Mouse (Mus musculus): ENCODE data around the gene Tmem87b. TPM values are rescaled to one million over a fixed set of nuclear protein-coding genes. Genes with fewer than 3 reads are reported as not detected.

The Tmem87b gene
- polyA plus RNA-seq, 1 experiment from 2014 or later: 34.3 TPM

DNA sequence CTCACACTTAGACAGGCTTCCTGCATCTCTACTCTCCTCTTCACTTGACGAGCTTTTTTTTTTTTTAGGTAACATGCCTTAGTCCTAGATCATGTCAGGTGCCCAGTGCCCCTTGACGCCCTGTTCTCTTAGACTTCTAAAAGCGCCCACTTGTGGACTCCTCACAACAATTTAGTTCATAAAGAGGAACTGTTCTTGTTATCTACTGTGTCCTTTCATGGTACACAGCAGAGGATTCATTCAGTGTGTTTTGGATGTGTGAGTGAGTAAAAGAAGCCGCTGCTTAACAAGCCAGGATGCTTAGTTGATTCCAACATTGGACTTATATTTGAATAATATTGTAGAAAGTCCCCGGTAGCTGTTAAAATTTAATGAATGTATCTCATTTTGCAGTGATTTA is 6.0 kb downstream of the Tmem87b start:
- Histone ChIP-seq H3K27me3 (no peaks in the 10 kb centered on the region), H3K9me3 (no peaks in the 10 kb centered on the region), H3K4me2 (replicated peaks) (no peak overlapping the region), H3K36me3 (peaks cover 30% of the 10 kb centered on the region), H3K9ac (replicated peaks) (no peak overlapping the region), H3K4me3 (no peak overlapping the region), H3K27ac (replicated peaks) (no peak overlapping the region), H3K4me1 (peaks cover 9% of the 10 kb centered on the region)
- 92% methylated on average over 5 of the region's 5 CpGs for WGBS
- ATAC-seq (ENCODE audit: low FRiP score, low read depth): no peak

DNA sequence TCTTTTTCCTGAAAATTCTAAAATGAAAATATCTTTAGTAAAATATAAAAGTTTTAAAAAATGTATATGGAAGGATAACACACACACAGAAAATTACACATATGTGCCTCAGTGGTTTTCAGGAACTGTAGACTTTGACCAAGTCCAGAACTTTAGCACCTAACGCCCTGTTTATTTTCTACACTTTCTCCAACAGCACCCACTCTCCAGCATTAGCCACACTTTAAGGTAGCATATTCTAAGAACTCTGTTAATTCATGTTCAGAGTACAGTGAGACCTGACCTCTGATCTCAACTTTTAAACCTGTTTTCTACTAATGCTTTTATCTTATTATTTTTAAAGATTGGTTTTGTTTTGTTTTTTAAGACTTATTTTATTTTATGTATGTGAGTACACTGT is 9.9 kb downstream of the Tmem87b start:
- WGBS: 87% methylated on average over 1 of the region's 1 CpGs
- Histone ChIP-seq H3K4me1 (no peaks in the 10 kb centered on the region), H3K4me3 (no peak overlapping the region), H3K27ac (replicated peaks) (no peak overlapping the region), H3K9me3 (no peaks in the 10 kb centered on the region), H3K9ac (replicated peaks) (no peak overlapping the region), H3K4me2 (replicated peaks) (no peak overlapping the region), H3K27me3 (no peaks in the 10 kb centered on the region), H3K36me3 (peaks cover 60% of the 10 kb centered on the region)
- ATAC-seq (ENCODE audit: low FRiP score, low read depth): no peak

DNA sequence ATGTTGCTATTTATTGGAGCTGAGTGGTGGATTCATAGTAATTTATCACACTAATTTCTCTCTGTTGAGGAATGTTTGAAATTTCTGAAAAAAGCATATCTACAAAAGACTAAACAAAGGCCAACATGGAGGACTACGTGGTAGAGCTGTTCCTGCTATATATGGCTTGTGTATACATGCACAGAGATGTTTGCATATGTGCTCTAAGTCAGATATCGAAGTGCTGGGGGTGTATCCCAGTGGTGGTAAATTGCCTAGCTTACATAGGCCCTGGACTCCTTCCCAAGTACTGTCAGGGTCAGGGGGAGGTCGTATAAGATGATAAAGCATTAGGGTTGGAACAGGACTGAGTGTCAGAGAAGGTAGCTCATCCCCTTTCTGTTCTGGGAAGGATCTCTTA is 14.7 kb downstream of the Tmem87b start:
- H3K9ac ChIP-seq (replicated peaks): no peak overlapping the region
- WGBS: 90% methylated on average over 3 of the region's 3 CpGs
- H3K4me2 ChIP-seq (replicated peaks): no peak overlapping the region
- H3K36me3 ChIP-seq: peaks cover 85% of the 10 kb centered on the region
- no peaks in the 10 kb centered on the region for H3K9me3 ChIP-seq
- H3K4me3 ChIP-seq: no peak overlapping the region
- ATAC-seq (ENCODE audit: low FRiP score, low read depth): no peak
- no peak overlapping the region for H3K27ac ChIP-seq (replicated peaks)
- no peaks in the 10 kb centered on the region for H3K4me1 ChIP-seq
- no peaks in the 10 kb centered on the region for H3K27me3 ChIP-seq

DNA sequence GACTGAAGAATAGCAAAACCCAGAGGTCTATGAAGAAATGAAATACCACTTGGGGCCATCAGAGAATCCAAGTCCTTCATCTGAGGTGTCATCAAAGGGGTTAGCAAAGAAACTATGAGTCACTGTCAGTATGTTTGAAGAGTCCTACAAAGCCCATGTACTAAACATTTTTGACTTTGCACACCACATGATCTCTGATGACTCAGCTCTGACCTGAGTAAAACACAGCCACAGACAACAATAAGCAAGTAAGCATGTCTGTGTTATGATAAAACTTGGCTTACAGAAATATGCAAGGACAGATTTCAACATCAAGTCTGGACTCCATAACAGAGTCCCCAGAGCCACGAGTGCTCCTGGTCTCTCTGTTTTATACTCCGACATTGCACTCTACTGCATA is 15.1 kb downstream of the Tmem87b start:
- H3K4me3 ChIP-seq: no peak overlapping the region
- 88% methylated on average over 2 of the region's 2 CpGs for WGBS
- H3K27me3 ChIP-seq: no peaks in the 10 kb centered on the region
- H3K9ac ChIP-seq (replicated peaks): no peak overlapping the region
- H3K4me1 ChIP-seq: no peaks in the 10 kb centered on the region
- H3K36me3 ChIP-seq: peaks cover 89% of the 10 kb centered on the region
- H3K9me3 ChIP-seq: no peaks in the 10 kb centered on the region
- H3K4me2 ChIP-seq (replicated peaks): no peak overlapping the region
- ATAC-seq (ENCODE audit: low FRiP score, low read depth): no peak
- H3K27ac ChIP-seq (replicated peaks): no peak overlapping the region

DNA sequence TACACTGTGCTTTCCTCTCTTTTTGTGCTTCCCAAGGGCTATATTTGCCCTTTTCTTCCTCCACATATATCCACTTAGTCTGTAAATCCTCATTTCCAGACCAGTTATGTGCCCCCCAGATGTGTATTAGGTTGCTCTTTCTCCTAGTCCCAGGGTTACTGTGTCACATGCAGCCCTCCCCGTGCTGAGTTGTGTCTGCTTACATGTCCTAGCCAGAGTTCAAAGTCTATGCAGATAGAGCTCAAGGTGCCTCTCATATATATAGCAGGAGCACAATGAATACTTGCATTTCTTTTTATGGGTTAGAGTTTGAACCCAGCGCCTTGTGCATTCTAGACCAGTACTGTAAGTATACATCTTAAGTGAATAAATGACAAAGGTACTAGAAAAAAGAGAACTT is 15.5 kb downstream of the Tmem87b start:
- H3K36me3 ChIP-seq: peaks cover 86% of the 10 kb centered on the region
- H3K4me3 ChIP-seq: no peak overlapping the region
- ATAC-seq (ENCODE audit: low FRiP score, low read depth): no peak
- WGBS: 97% methylated on average over 2 of the region's 2 CpGs
- H3K27me3 ChIP-seq: no peaks in the 10 kb centered on the region
- H3K4me1 ChIP-seq: no peaks in the 10 kb centered on the region
- H3K27ac ChIP-seq (replicated peaks): no peak overlapping the region
- H3K9ac ChIP-seq (replicated peaks): no peak overlapping the region
- no peak overlapping the region for H3K4me2 ChIP-seq (replicated peaks)
- no peaks in the 10 kb centered on the region for H3K9me3 ChIP-seq

DNA sequence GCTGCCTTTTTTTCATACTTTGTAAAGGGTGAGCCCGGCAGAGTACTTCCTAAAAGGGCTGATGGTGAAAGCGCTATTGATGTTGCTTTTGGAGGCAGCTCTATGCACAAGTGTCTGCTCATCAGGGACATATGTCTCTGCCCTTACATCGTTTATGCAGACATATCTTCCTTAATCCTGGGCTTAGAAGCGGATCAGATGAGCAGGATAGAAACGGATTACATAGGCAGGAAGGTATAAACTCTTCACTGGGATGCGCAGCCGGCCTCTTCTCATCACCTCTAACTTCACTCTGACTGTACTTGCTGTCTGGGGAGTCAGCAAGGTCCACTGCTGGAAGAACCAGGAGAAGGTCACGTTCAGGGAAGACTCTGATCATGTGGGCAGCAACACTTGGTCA is 19.6 kb downstream of the Tmem87b start:
- no peak overlapping the region for H3K9ac ChIP-seq (replicated peaks)
- no peak overlapping the region for H3K4me3 ChIP-seq
- whole genome bisulfite sequencing: 92% methylated on average over 8 of the region's 8 CpGs
- H3K4me1 ChIP-seq: no peaks in the 10 kb centered on the region
- H3K27me3 ChIP-seq: no peaks in the 10 kb centered on the region
- H3K9me3 ChIP-seq: no peaks in the 10 kb centered on the region
- no peak overlapping the region for H3K4me2 ChIP-seq (replicated peaks)
- no peak for ATAC-seq (ENCODE audit: low FRiP score, low read depth)
- H3K27ac ChIP-seq (replicated peaks): no peak overlapping the region
- peaks cover 79% of the 10 kb centered on the region for H3K36me3 ChIP-seq

DNA sequence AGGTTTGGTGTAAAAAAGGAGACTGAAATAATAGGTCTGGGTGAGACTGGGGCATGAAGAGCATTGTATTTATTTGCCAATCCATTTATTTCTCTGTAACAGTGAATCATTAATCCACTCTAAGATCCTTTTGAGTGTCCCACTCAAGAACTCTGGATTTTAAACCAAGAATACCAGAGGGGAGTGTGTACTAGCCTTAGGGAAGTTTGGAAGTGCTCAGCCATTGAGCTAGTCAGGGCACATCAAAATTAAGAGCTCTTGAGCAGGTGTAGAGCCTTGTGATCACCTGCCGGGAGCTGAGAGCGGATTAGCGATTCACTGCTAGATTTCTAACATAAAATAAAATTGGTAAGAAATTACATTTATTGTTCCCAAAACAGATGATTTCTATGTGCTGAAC is 20.7 kb downstream of the Tmem87b start:
- no peaks in the 10 kb centered on the region for H3K9me3 ChIP-seq
- H3K4me2 ChIP-seq (replicated peaks): no peak overlapping the region
- H3K9ac ChIP-seq (replicated peaks): no peak overlapping the region
- no peak for ATAC-seq (ENCODE audit: low FRiP score, low read depth)
- H3K27me3 ChIP-seq: no peaks in the 10 kb centered on the region
- no peaks in the 10 kb centered on the region for H3K4me1 ChIP-seq
- peaks cover 75% of the 10 kb centered on the region for H3K36me3 ChIP-seq
- 93% methylated on average over 3 of the region's 3 CpGs for WGBS
- H3K4me3 ChIP-seq: no peak overlapping the region
- no peak overlapping the region for H3K27ac ChIP-seq (replicated peaks)

DNA sequence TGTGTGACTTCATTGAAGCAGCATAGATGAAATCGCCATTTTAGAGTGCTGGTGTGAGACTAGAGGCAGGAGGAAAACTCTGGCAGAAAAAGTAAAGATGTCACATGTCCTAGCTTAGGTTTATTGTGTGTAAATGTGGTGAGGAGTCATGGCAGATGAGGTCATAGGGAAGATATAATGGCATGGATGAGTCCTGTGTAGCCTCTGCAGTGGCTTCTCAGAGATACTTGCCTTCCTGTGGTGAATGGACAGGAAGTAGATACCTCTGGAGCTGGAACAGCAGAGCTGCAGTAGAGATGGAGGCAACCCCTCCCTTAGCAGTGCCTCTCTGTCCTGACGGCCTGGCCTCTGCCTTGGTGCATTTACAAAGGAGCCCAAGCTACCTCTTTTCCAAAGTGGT is 21.6 kb downstream of the Tmem87b start:
- WGBS: 85% methylated on average over 2 of the region's 2 CpGs
- no peak for ATAC-seq (ENCODE audit: low FRiP score, low read depth)
- Histone ChIP-seq H3K4me2 (replicated peaks) (no peak overlapping the region), H3K27ac (replicated peaks) (no peak overlapping the region), H3K4me1 (no peaks in the 10 kb centered on the region), H3K9me3 (no peaks in the 10 kb centered on the region), H3K9ac (replicated peaks) (no peak overlapping the region), H3K27me3 (no peaks in the 10 kb centered on the region), H3K36me3 (peaks cover 73% of the 10 kb centered on the region), H3K4me3 (no peak overlapping the region)

DNA sequence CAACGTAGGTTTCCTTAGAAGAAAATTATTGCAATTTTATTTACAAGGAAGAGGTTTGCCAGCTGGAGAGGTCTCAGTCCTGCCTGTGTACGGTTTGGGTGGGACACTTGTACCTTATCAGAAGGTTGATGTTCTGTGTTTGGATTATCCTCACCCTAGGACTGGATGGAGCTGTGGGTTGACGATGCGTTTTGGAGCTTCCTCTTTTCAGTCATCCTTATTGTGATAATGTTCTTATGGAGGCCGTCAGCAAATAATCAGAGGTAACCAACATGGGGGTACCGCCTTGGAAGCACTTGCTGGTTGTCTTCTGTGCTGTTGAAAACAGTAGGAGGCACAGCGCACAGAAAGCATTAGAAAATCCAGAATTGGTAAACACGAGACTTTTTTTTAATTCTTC is 24.5 kb downstream of the Tmem87b start:
- Histone ChIP-seq H3K36me3 (peaks cover 60% of the 10 kb centered on the region), H3K4me2 (replicated peaks) (no peak overlapping the region), H3K4me1 (no peaks in the 10 kb centered on the region), H3K9ac (replicated peaks) (no peak overlapping the region), H3K27ac (replicated peaks) (no peak overlapping the region), H3K27me3 (no peaks in the 10 kb centered on the region), H3K4me3 (no peak overlapping the region), H3K9me3 (no peaks in the 10 kb centered on the region)
- 87% methylated on average over 8 of the region's 8 CpGs for WGBS
- no peak for ATAC-seq (ENCODE audit: low FRiP score, low read depth)

DNA sequence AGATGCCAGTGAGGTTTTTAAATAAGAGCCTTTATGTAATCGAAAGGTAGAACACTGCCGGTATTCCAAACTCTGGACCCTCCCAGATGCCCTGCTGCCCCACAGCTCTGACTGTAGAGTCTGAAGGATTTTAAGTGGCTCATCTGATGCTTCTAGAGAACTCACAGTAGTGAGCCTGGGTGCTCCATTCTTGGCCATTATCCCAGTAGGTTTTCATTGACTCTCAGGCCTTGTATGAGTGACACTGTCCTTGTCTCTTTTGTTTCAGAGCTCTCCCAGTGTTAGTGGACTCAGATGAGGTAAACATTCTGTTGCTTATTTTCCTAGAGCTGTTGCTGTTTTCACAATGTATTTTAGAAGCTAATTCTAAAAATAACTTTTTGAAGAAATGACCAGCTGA is 32.1 kb downstream of the Tmem87b start:
- no peak overlapping the region for H3K4me3 ChIP-seq
- no peak overlapping the region for H3K4me2 ChIP-seq (replicated peaks)
- no peak for ATAC-seq (ENCODE audit: low FRiP score, low read depth)
- no peak overlapping the region for H3K27ac ChIP-seq (replicated peaks)
- H3K9me3 ChIP-seq: no peaks in the 10 kb centered on the region
- H3K4me1 ChIP-seq: no peaks in the 10 kb centered on the region
- H3K27me3 ChIP-seq: no peaks in the 10 kb centered on the region
- peaks cover 59% of the 10 kb centered on the region for H3K36me3 ChIP-seq
- H3K9ac ChIP-seq (replicated peaks): no peak overlapping the region
- WGBS: 94% methylated on average over 2 of the region's 2 CpGs

DNA sequence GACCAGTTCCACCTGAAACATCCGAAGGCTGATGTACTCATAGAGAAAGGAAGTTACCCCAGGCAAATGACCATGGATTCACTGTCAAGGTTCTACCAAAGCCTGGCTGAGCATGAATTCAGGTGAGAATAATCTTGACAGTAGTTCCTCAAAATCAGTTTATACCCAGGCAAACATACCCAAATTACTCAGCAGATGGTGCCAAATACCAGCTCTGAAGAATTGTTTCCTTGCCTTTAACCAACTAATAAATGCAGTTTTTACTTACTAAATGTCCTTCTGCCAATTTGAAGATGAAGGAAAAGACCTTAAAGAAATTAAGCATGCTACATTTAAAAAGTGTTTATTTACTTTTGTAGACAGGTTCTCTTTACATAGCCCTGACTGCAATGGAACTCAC is 38.8 kb downstream of the Tmem87b start:
- no peak overlapping the region for H3K4me2 ChIP-seq (replicated peaks)
- WGBS: 97% methylated on average over 1 of the region's 1 CpGs
- no peak for ATAC-seq (ENCODE audit: low FRiP score, low read depth)
- H3K9me3 ChIP-seq: no peaks in the 10 kb centered on the region
- H3K27me3 ChIP-seq: no peaks in the 10 kb centered on the region
- no peaks in the 10 kb centered on the region for H3K4me1 ChIP-seq
- no peak overlapping the region for H3K9ac ChIP-seq (replicated peaks)
- H3K36me3 ChIP-seq: peaks cover 15% of the 10 kb centered on the region
- H3K4me3 ChIP-seq: no peak overlapping the region
- H3K27ac ChIP-seq (replicated peaks): no peak overlapping the region

DNA sequence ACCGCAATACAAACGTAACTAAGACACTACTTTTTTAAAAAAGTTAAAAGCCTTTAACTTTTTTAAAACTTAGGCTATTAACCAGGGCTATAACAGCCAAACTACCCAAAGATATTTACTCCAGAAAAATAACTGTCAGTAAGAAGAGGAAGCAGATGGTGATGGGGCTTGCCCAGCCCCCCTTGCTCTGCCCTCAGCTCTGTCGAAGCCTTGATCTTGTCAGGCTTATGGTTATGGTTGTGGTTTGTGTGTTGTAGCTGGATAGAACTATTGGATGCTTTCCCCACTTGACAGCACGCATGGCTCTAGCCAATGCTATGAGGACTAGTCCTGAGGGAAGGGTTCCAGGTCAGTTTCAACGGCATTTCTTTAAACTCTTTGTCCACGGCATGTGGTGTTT is 41.0 kb downstream of the Tmem87b start:
- 0 out of 2 replicates have a peak, but pooled peaks cover 4% of the 10 kb centered on the region for H3K4me1 ChIP-seq
- H3K9me3 ChIP-seq: no peaks in the 10 kb centered on the region
- ATAC-seq (ENCODE audit: low FRiP score, low read depth): no peak
- H3K9ac ChIP-seq (replicated peaks): no peak overlapping the region
- no peak overlapping the region for H3K4me3 ChIP-seq
- H3K4me2 ChIP-seq (replicated peaks): no peak overlapping the region
- no peaks in the 10 kb centered on the region for H3K36me3 ChIP-seq
- peaks cover 8% of the 10 kb centered on the region for H3K27me3 ChIP-seq
- WGBS: 90% methylated on average over 6 of the region's 6 CpGs
- H3K27ac ChIP-seq (replicated peaks): no peak overlapping the region

DNA sequence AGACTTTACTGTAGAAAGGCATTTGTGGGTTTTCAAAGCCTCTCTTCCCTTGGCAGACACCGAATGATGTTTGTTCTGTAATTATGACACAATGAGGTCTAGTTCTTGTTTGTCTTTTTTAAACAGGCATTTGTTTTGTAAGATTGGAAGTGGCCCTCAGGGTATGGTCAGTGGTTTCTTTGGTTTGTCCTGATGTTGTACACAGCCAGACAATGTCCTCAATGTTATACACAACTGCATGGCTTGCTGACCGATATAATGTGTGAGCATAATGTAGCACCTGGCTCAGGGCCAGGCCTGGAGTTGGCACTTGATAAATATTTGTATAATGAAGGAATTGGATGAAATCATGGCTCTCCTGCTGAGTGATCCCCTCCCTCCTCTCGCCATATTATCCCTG is 41.9 kb downstream of the Tmem87b start:
- H3K4me1 ChIP-seq: 0 out of 2 replicates have a peak, but pooled peaks cover 4% of the 10 kb centered on the region
- H3K9ac ChIP-seq (replicated peaks): no peak overlapping the region
- H3K27ac ChIP-seq (replicated peaks): no peak overlapping the region
- WGBS: 84% methylated on average over 3 of the region's 3 CpGs
- no peaks in the 10 kb centered on the region for H3K36me3 ChIP-seq
- H3K27me3 ChIP-seq: peaks cover 14% of the 10 kb centered on the region
- H3K4me2 ChIP-seq (replicated peaks): no peak overlapping the region
- H3K9me3 ChIP-seq: no peaks in the 10 kb centered on the region
- H3K4me3 ChIP-seq: no peak overlapping the region
- no peak for ATAC-seq (ENCODE audit: low FRiP score, low read depth)
